Mouse (Mus musculus): ENCODE measurements around the gene Gm4353.

DNA sequence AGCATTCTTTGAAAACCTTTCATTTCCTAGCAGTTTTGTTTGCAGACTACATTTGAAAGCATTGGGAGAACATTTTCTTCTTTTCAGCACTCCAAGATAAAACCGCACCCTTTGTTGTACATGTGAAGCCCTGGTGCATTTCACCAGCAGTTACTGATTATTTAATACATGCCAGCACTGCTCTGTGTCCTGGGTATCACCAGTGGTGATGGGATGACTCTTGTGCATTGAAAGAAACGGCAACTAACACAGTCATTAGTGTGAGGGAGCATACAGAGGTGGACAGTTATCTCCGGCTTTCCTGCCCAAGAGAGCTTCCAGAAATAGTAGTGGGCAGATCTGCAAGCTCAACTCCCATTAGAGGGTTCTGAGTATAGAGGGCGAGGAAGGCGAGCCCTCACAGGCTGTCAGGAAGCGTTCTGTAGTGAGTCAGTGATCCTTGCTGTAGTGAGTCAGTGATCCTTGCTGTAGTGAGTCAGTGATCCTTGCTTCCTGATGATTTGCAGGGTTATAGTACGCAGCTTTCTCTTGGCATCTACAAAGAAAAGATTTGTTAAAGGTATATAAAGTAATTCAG is 15.6 kb upstream of the Gm4353 start:
- TF ChIP-seq CTCF (IDR thresholded peaks at IDR 0.05; ENCODE audit: low read depth) (no peak), EP300 (IDR thresholded peaks at IDR 0.05; ENCODE audit: low read depth) (no peak)

All from heart, postnatal 0 days (tissue).